Mouse (Mus musculus): Measurements from ENCODE around the gene Osbpl8.

- peak; percentile 50; the same call in 1 of the 2 replicates for TF ChIP-seq MXI1 (IDR thresholded peaks at IDR 0.05; ENCODE audit: low read depth, low read length)
- TF ChIP-seq MYC (IDR thresholded peaks at IDR 0.05; ENCODE audit: low read depth, low read length): no peak
- TF ChIP-seq MEF2A (IDR thresholded peaks at IDR 0.05; ENCODE audit: borderline replicate concordance, low read depth, low read length): no peak
- TF ChIP-seq EP300 (IDR thresholded peaks at IDR 0.05; ENCODE audit: low read length): no peak
- TF ChIP-seq POLR2A (IDR thresholded peaks at IDR 0.05; ENCODE audit: low read depth, low read length): no peak
- TF ChIP-seq IRF4 (IDR thresholded peaks at IDR 0.05; ENCODE audit: low read depth, low read length): no peak; the same call in 1 of the 2 replicates
- TF ChIP-seq PAX5 (IDR thresholded peaks at IDR 0.05; ENCODE audit: low read length): no peak
- TF ChIP-seq CTCF (conservative IDR thresholded peaks at IDR 0.05 in 1 of 2, IDR thresholded peaks at IDR 0.05 in 1 of 2; ENCODE audit: low read depth in 2 of 2, low read length in 2 of 2): no peak
These were observed 848 bp downstream of the Osbpl8 start for GRCm38 (mm10) chr10:111165219-111165981.

All from CH12.LX (cell line).